Mouse (Mus musculus): ENCODE data around the gene Enpp3.

- TF ChIP-seq POLR2A (IDR thresholded peaks at IDR 0.05; ENCODE audit: low read depth, low read length), result no peak
- TF ChIP-seq ELF1 (IDR thresholded peaks at IDR 0.05; ENCODE audit: low read depth, low read length), result no peak
- TF ChIP-seq EP300 (IDR thresholded peaks at IDR 0.05; ENCODE audit: low read length), result no peak
- TF ChIP-seq MYC (IDR thresholded peaks at IDR 0.05; ENCODE audit: low read depth, low read length), result no peak
- no peak for TF ChIP-seq CHD1 (IDR thresholded peaks at IDR 0.05; ENCODE audit: low read depth, low read length)
- TF ChIP-seq RCOR1 (conservative IDR thresholded peaks at IDR 0.05; ENCODE audit: low read depth, low read length), result no peak
- TF ChIP-seq IRF4 (IDR thresholded peaks at IDR 0.05; ENCODE audit: low read depth, low read length), result no peak
- TF ChIP-seq CTCF (conservative IDR thresholded peaks at IDR 0.05 in 1 of 2, IDR thresholded peaks at IDR 0.05 in 1 of 2; ENCODE audit: low read depth in 2 of 2, low read length in 2 of 2), result no peak
- TF ChIP-seq GABPA (IDR thresholded peaks at IDR 0.05; ENCODE audit: insufficient replicate concordance, low read depth, low read length), result no peak
- TF ChIP-seq MAZ (IDR thresholded peaks at IDR 0.05; ENCODE audit: low read depth, low read length), result no peak
- no peak for TF ChIP-seq SIN3A (IDR thresholded peaks at IDR 0.05; ENCODE audit: low read length)
- no peak for TF ChIP-seq MAX (IDR thresholded peaks at IDR 0.05; ENCODE audit: low read length)
- no peak for TF ChIP-seq E2F4 (IDR thresholded peaks at IDR 0.05; ENCODE audit: insufficient replicate concordance, low read depth, low read length)
Observed at GRCm38 (mm10) chr10:24769496-24769895, 73.1 kb downstream of the Enpp3 start.
